Mouse (Mus musculus): ENCODE measurements around the gene Scn10a. TPM values are rescaled to one million over a fixed set of nuclear protein-coding genes. Genes with fewer than 3 reads are reported as not detected.

Scn10a gene
- not detected in 2 replicates for polyA plus RNA-seq (2016; fragmentation: Nextera tagmentation; extraction: Ambion mirVana)

DNA sequence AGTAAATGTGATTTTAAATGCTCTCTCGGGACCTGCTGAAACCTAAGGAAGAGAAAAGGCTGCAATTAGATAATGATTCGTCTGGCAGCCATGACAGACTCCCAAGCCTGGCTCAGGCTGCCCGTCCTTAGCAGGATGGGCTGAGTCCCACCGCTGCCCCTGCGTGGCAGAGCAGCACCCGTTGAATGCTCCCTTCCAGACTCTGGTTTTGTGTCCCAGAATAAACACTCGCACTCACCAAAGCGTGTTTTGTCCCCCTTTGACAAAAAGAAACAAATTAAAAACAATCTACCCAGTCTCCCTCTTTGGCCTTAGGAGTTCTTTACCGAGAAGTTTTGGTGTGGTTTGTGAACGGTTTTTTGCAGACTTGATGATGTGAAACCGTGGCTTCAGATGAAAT, at the start of gene Scn10a:
TSS of gene Scn10a (minus strand) at position 101 of the 400 bp plus-strand sequence.
- Histone ChIP-seq H3K9ac (replicated peaks) (no peak within 1 kb of the TSS), H3K9me3 (no peaks in the 10 kb centered on the region), H3K4me1 (no peaks in the 10 kb centered on the region), H3K27me3 (no peaks in the 10 kb centered on the region), H3K4me3 (no peak within 1 kb of the TSS), H3K36me3 (no peaks in the 10 kb centered on the region), H3K27ac (replicated peaks) (no peak within 1 kb of the TSS), H3K4me2 (replicated peaks) (no peak within 1 kb of the TSS)
- ATAC-seq (ENCODE audit: low FRiP score, low read depth): no peak
- 87% methylated on average over 11 of the region's 11 CpGs for WGBS

DNA sequence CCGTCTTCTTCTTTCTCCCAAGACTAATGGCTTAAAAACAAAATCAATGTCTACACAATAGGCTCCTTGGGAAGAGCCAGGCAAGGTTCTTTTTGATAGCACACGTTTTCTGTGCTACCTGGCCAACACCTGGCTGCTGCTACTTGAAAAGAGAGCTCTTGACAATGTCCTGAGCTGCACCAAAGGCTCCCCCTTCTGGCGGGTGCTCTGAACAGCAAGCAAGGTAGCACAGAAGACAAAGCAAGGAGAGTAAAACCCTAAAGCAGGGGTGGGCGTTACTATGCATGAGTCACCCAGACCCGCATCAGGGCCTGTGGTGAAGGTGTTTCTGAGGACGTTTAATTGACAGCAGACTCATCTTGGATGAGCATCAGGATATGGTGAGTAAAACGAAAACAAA, 49.5 kb upstream of the Scn10a start:
- Histone ChIP-seq H3K4me3 (no peak overlapping the region), H3K4me2 (replicated peaks) (no peak overlapping the region), H3K9me3 (no peaks in the 10 kb centered on the region), H3K36me3 (no peaks in the 10 kb centered on the region), H3K27ac (replicated peaks) (no peak overlapping the region), H3K4me1 (no peaks in the 10 kb centered on the region), H3K9ac (replicated peaks) (no peak overlapping the region), H3K27me3 (no peaks in the 10 kb centered on the region)
- ATAC-seq (ENCODE audit: low FRiP score, low read depth): no peak
- WGBS: 45% methylated on average over 7 of the region's 7 CpGs

DNA sequence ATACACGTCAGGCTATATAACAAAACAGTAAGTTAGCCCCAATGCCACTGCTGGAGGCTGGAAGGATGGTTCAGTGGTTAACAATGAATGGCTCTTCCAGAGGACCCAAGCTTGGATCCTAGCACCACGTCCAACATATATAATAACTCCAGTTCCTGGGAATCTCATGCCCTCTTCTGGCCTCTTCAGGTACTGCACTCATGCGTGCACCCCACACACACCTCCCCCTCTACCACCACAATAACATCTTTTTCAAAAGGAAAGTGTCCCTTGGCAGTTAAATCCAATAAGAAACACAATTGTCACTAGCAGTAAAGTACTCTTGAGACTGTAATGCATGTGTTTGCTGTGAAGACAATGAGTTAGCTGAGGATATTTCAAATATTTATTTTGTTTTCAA, 41.1 kb upstream of the Scn10a start:
- WGBS: 85% methylated on average over 3 of the region's 3 CpGs

DNA sequence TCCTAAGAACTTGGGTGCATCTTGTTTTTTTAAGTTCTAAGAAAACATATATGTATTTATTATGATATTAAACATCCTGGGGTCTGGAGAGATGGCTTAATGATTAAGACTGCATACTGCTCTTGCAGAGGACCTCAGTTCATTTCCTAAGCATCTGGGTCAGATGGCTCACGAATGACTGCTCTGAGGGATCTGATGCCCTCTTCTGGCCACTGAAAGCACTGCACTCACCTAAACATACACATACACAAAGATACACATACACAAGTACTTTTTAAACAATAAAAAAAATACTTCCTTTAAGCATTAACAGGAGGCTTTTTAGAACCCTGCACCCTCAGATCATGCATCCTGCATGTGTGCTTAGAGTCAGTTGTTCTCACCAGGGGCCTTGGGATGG, 40.3 kb upstream of the Scn10a start:
- no peak for ATAC-seq (ENCODE audit: low FRiP score, low read depth)
- H3K4me2 ChIP-seq (replicated peaks): no peak overlapping the region
- H3K4me1 ChIP-seq: no peaks in the 10 kb centered on the region
- no peaks in the 10 kb centered on the region for H3K27me3 ChIP-seq
- no peak overlapping the region for H3K4me3 ChIP-seq
- H3K27ac ChIP-seq (replicated peaks): no peak overlapping the region
- no peaks in the 10 kb centered on the region for H3K36me3 ChIP-seq
- H3K9me3 ChIP-seq: peaks cover 9% of the 10 kb centered on the region
- no peak overlapping the region for H3K9ac ChIP-seq (replicated peaks)
- WGBS: 80% methylated on average over 1 of the region's 1 CpGs

More for the DNA sequence above, 41.1 kb upstream of the Scn10a start:
- Histone ChIP-seq H3K9ac (replicated peaks) (no peak overlapping the region), H3K36me3 (no peaks in the 10 kb centered on the region), H3K27me3 (no peaks in the 10 kb centered on the region), H3K4me3 (no peak overlapping the region), H3K4me2 (replicated peaks) (no peak overlapping the region), H3K27ac (replicated peaks) (no peak overlapping the region), H3K9me3 (peaks cover 9% of the 10 kb centered on the region), H3K4me1 (no peaks in the 10 kb centered on the region)
- ATAC-seq (ENCODE audit: low FRiP score, low read depth): no peak

DNA sequence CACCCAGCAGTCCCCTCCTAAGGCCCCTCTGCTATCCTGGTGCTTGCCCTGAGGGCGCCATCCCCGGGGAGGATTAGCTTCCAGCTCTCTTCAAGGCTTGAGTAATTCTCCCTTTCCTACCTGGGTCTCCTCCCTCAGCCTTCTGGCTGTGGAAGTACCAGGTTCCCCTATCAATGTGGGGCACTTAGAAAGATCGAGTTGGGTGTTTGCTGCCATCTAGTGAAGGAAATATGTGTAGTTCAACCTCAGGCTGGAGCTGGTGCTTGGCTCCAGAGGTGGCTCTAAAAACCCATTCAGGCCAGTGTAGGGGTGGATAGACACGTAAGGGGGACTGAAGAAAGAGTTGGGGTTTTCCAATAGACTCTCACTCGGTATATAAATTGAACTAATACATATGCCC, 32.4 kb upstream of the Scn10a start:
- ATAC-seq (ENCODE audit: low FRiP score, low read depth): no peak
- Histone ChIP-seq H3K9ac (replicated peaks) (no peak overlapping the region), H3K27me3 (no peaks in the 10 kb centered on the region), H3K36me3 (no peaks in the 10 kb centered on the region), H3K27ac (replicated peaks) (no peak overlapping the region), H3K4me3 (no peak overlapping the region), H3K4me1 (no peaks in the 10 kb centered on the region), H3K4me2 (replicated peaks) (no peak overlapping the region), H3K9me3 (0 out of 2 replicates have a peak, but pooled peaks cover 4% of the 10 kb centered on the region)
- 15% methylated on average over 5 of the region's 5 CpGs for WGBS

DNA sequence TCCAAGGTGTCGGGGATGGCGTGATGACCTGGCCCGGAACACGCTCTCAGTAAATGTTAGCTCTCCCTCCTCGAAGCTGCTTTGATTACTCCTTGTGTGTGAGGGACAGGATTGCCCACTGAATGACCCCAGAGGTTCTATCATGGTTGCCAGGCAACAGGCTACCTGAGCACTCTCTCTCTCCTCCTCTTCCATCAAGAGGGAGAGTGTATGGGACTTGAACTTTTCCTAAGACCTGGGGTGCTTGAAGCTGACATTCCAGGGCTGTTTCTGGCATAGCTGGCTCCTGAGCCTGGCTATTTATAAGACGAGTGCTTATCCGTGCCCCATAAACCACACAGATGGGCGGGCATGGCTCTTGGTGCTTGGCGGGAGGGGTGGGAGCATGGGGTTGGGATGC, 30.0 kb upstream of the Scn10a start:
- Histone ChIP-seq H3K4me2 (replicated peaks) (no peak overlapping the region), H3K4me1 (no peaks in the 10 kb centered on the region), H3K9ac (replicated peaks) (no peak overlapping the region), H3K9me3 (0 out of 2 replicates have a peak, but pooled peaks cover 4% of the 10 kb centered on the region), H3K27ac (replicated peaks) (no peak overlapping the region), H3K36me3 (no peaks in the 10 kb centered on the region), H3K27me3 (no peaks in the 10 kb centered on the region), H3K4me3 (no peak overlapping the region)
- no peak for ATAC-seq (ENCODE audit: low FRiP score, low read depth)
- WGBS: 83% methylated on average over 9 of the region's 9 CpGs

DNA sequence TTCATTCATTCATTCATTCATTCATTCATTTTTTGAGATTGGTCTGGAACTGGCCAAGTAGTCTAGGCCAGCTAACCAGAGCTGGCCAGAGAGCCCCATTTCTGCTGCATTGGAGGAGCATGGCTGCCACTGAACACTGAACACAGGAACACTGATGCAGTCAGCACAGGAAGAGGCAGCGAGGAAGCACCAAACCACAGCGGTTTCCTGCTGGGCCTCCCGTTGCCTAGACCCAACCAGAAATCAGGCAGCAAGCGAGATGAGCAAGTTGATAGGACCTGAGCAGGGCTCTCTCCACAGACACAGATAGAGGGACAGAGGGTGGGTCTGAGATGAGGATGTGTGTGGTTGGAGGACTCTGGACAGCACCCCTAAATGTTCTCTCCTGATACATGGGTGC, 24.8 kb upstream of the Scn10a start:
- H3K4me3 ChIP-seq: no peak overlapping the region

DNA sequence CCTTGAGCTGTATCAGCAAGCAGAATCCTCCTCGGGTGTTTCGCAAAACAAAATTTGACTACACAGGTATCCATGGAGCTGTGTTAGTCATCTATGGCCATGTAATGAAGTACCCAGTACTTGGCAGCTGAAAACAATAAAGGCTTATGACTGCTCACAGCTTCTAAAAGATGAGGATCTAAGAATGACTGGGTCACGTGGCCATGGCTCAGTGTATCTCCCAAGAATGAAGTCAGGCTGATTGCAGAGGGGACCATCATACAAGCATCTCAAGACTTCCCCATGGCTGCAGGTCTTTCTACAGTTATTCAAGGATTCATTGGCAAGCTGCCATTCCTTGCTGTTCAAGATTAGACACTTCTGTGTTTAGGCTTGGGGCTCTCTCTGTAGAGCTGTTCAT, 24.2 kb upstream of the Scn10a start:
- H3K36me3 ChIP-seq: no peaks in the 10 kb centered on the region
- no peak overlapping the region for H3K4me3 ChIP-seq
- 0 out of 2 replicates have a peak, but pooled peaks cover 4% of the 10 kb centered on the region for H3K9me3 ChIP-seq
- H3K27me3 ChIP-seq: peaks cover 3% of the 10 kb centered on the region; the same call in 1 of the 2 replicates
- H3K4me2 ChIP-seq (replicated peaks): no peak overlapping the region
- no peak overlapping the region for H3K27ac ChIP-seq (replicated peaks)
- no peak for ATAC-seq (ENCODE audit: low FRiP score, low read depth)
- no peaks in the 10 kb centered on the region for H3K4me1 ChIP-seq
- WGBS: 83% methylated on average over 3 of the region's 3 CpGs
- H3K9ac ChIP-seq (replicated peaks): no peak overlapping the region

More for the DNA sequence above, 24.8 kb upstream of the Scn10a start:
- 0 out of 2 replicates have a peak, but pooled peaks cover 4% of the 10 kb centered on the region for H3K9me3 ChIP-seq
- H3K4me2 ChIP-seq (replicated peaks): no peak overlapping the region
- H3K27ac ChIP-seq (replicated peaks): no peak overlapping the region
- H3K27me3 ChIP-seq: peaks cover 3% of the 10 kb centered on the region; the same call in 1 of the 2 replicates
- H3K4me1 ChIP-seq: no peaks in the 10 kb centered on the region
- WGBS: 78% methylated on average over 4 of the region's 4 CpGs
- no peaks in the 10 kb centered on the region for H3K36me3 ChIP-seq
- no peak for ATAC-seq (ENCODE audit: low FRiP score, low read depth)
- no peak overlapping the region for H3K9ac ChIP-seq (replicated peaks)

DNA sequence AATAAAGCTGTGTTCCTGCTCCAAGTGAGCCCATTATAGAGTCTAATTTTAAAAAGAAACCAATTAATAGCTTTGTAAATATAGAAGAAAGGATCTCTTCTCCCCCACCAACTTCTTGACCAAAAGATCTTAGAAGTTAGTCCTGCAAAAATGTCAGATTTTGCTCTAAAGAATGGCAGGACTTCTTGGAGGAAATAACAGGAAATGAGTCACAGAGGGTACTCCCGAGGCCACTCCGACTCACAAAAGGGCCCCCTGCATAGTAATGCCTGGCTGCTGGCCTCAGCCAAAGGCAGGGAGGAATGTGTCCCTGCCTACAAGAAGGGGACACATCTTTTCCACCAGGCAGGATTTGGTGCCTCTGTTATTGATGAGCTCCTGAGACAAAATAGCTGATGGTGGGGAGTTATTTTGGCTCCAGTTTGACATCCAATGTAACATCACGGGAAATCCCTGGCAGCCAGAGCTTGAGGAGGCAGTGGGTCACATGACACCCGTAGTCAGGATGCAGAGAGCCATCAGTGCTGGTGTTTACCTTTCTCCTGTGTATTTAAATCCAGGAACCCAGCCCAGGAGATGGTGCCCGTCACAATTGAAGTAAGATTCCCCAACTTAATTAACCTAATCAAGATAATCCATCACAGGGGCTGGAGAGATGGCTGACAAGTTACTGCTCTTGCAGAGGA, 22.1 kb upstream of the Scn10a start:
- H3K4me1 ChIP-seq: no peaks in the 10 kb centered on the region
- H3K9me3 ChIP-seq: no peaks in the 10 kb centered on the region
- no peak for ATAC-seq (ENCODE audit: low FRiP score, low read depth)
- peaks cover 3% of the 10 kb centered on the region; the same call in 1 of the 2 replicates for H3K27me3 ChIP-seq
- 48% methylated on average over 5 of the region's 5 CpGs for WGBS
- no peak overlapping the region for H3K4me3 ChIP-seq
- H3K27ac ChIP-seq (replicated peaks): no peak overlapping the region
- no peak overlapping the region for H3K9ac ChIP-seq (replicated peaks)
- H3K36me3 ChIP-seq: no peaks in the 10 kb centered on the region
- H3K4me2 ChIP-seq (replicated peaks): no peak overlapping the region

DNA sequence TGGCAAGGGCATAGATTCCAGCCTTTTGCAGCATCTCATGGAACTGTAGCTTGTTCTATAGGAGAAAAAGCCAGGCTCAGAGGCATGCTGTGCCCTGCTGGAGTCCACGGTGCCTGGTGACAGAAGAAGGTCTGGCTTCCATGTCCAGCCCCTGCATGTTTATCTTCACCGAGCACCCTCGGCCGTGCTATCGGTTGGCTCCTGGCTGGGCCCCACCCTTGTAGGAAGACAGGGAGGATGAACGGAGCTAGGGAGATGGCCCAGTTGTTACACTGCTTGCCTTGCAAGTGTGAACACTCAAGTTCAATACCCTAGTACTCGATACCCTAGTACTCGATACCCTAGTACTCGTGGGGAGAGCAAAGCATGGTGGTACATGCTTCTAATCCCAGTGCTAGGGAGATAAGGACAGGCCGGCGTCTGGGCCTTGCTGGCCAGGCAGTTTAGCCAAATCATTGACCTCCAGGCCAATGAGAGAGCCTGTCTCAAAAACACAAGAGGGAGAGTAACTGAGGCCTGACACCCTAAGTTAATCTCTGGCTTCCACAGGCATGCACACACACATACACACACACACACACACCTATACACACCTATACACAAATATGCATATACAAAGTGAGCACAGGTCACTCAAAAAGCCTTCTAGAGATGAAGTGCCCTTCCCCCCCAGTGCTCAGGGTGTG, 9.4 kb upstream of the Scn10a start:
- no peaks in the 10 kb centered on the region for H3K36me3 ChIP-seq
- ATAC-seq (ENCODE audit: low FRiP score, low read depth): no peak
- 90% methylated on average over 11 of the region's 11 CpGs for WGBS
- no peak overlapping the region for H3K9ac ChIP-seq (replicated peaks)
- H3K27me3 ChIP-seq: no peaks in the 10 kb centered on the region
- H3K4me2 ChIP-seq (replicated peaks): no peak overlapping the region
- no peak overlapping the region for H3K4me3 ChIP-seq
- H3K9me3 ChIP-seq: no peaks in the 10 kb centered on the region
- no peak overlapping the region for H3K27ac ChIP-seq (replicated peaks)
- H3K4me1 ChIP-seq: peaks cover 16% of the 10 kb centered on the region

DNA sequence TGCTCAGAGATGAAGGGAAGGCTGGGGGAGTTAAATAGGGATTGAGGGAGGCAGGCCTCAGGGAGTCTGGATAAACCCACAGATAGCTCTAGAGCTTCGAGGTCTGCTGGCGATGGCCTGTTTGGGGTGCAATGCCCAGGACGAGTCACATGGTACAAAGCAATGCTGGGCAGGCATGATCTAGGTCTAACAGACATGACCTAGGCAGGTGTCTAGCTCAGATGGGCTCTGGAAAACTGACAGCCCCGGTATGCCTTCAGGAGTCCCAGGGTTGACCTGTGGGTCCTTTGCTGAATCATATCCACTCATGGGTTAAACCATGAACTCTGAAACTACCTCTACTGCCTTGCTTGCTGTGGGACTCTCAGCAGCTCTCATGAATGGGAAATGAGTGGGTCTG, 7.9 kb upstream of the Scn10a start:
- Histone ChIP-seq H3K36me3 (no peaks in the 10 kb centered on the region), H3K4me2 (replicated peaks) (no peak overlapping the region), H3K9ac (replicated peaks) (no peak overlapping the region), H3K27me3 (no peaks in the 10 kb centered on the region), H3K9me3 (no peaks in the 10 kb centered on the region), H3K4me3 (no peak overlapping the region), H3K27ac (replicated peaks) (no peak overlapping the region), H3K4me1 (peaks cover 15% of the 10 kb centered on the region)
- ATAC-seq (ENCODE audit: low FRiP score, low read depth): no peak
- WGBS: 89% methylated on average over 4 of the region's 4 CpGs

DNA sequence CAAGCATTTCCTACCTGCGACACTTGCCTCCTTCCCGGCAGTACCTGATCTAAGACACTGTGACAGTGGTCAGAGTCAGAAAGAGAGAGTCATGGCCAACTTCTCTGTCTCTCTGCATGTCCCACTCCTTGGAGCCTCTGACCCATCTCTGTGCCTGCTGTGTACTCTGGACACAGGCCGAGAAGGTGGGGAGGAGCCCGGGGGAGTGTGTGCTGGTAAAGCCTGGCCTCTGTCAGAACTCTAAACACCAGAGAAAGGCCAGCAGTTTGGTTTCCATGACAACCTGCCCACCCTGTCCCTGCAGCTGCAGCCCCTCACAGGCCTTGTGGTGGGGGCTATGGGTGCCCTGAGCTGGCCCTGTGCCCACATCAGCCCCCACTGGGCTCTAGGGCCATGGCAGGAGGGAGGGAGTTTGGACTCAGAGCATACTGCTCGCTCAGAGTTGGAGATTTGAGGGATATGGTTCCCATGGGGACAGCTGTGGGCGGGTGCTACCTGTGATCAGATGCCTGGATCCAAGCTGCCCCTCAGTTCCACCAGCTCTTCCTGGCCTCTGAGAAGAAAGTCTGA, 6.3 kb upstream of the Scn10a start:
- Histone ChIP-seq H3K4me2 (replicated peaks) (no peak overlapping the region), H3K27ac (replicated peaks) (no peak overlapping the region), H3K27me3 (no peaks in the 10 kb centered on the region), H3K36me3 (no peaks in the 10 kb centered on the region), H3K4me1 (peaks cover 5% of the 10 kb centered on the region; the same call in 1 of the 2 replicates), H3K9me3 (no peaks in the 10 kb centered on the region), H3K9ac (replicated peaks) (no peak overlapping the region), H3K4me3 (no peak overlapping the region)
- 81% methylated on average over 6 of the region's 6 CpGs for WGBS
- ATAC-seq (ENCODE audit: low FRiP score, low read depth): no peak
